ENCODE assay signal across 26 mouse cellular contexts in the genomic region with DNA sequence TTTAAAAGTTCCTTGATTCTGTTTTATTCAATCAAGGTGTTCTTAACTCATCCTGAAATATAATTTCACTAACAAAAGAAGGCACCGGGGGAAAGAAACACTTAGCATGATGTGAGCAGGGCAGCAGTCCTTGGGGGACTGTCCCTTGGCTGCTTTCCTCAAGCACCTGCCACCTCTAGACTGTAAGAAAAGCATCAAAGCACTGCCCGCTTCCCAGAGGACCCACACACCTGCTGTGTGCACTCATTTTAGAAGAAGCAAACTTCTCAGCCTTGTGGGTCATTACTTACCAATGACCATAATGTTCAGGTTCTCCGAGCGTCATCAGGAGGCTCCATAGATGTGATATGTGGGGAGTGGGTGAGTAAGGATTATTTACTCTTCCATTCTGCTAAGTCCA.
"Had no signal": no experiment of that assay in that cellular context is flagged by ENCODE, and none has a peak within 500 bp of the region (broad histone marks: within the 10 kb centered on the region; RNA-seq: fewer than 3 reads in every experiment).

No protein-coding gene starts in this region.

- H3K4me3 ChIP-seq: heart, embryonic 10.5 days; heart, embryonic 12.5 days; hindbrain, embryonic 13.5 days; hindbrain, embryonic 15.5 days; kidney, embryonic 15.5 days; left cerebral cortex, adult 2 months; limb, embryonic 13.5 days; limb, embryonic 15.5 days; liver, embryonic 12.5 days had no signal

- DNase-seq: gastrocnemius, postnatal 14 days; gastrocnemius, postnatal 36 days; heart, adult 18-20 months; heart, postnatal 10 days; heart, postnatal 36 days; kidney, adult 11 months; kidney, adult 2 months; kidney, adult 9 months; kidney, postnatal 14 days; kidney, postnatal 36 days; layer of hippocampus, adult 9-11 months; layer of hippocampus, postnatal 36 days; left cerebral cortex, postnatal 4 days had no signal

- H3K9ac ChIP-seq: heart, embryonic 12.5 days; hindbrain, embryonic 13.5 days; hindbrain, embryonic 15.5 days; kidney, embryonic 15.5 days; limb, embryonic 13.5 days; limb, embryonic 15.5 days; liver, embryonic 12.5 days; liver, embryonic 14.5 days had no signal

- H3K36me3 ChIP-seq: heart, embryonic 10.5 days; heart, embryonic 12.5 days; hindbrain, embryonic 13.5 days; hindbrain, embryonic 15.5 days; kidney, embryonic 15.5 days; limb, embryonic 13.5 days; limb, embryonic 15.5 days; liver, embryonic 12.5 days had no signal

- H3K27ac ChIP-seq: heart, embryonic 10.5 days; hindbrain, embryonic 13.5 days; hindbrain, embryonic 15.5 days; hindbrain, postnatal 0 days; kidney, embryonic 15.5 days; kidney, postnatal 0 days; left cerebral cortex, adult 2 months; limb, embryonic 13.5 days; limb, embryonic 15.5 days; liver, embryonic 12.5 days; liver, embryonic 14.5 days had no signal

- ATAC-seq: hindbrain, postnatal 0 days; intestine, embryonic 16.5 days; liver, embryonic 12.5 days had no signal

- H3K27me3 ChIP-seq: heart, embryonic 12.5 days; hindbrain, embryonic 13.5 days; hindbrain, embryonic 15.5 days; kidney, embryonic 15.5 days; limb, embryonic 13.5 days; limb, embryonic 15.5 days; liver, embryonic 12.5 days had no signal

- H3K9me3 ChIP-seq: heart, embryonic 10.5 days; heart, embryonic 12.5 days; hindbrain, embryonic 13.5 days; hindbrain, embryonic 15.5 days; kidney, embryonic 15.5 days; limb, embryonic 13.5 days; limb, embryonic 15.5 days; liver, embryonic 12.5 days had no signal

- H3K4me2 ChIP-seq: heart, embryonic 12.5 days; hindbrain, embryonic 13.5 days; hindbrain, embryonic 15.5 days; kidney, embryonic 15.5 days; limb, embryonic 13.5 days; limb, embryonic 15.5 days; liver, embryonic 12.5 days had no signal

- H3K4me1 ChIP-seq: heart, embryonic 10.5 days; heart, embryonic 12.5 days; hindbrain, embryonic 13.5 days; hindbrain, embryonic 15.5 days; kidney, embryonic 15.5 days; limb, embryonic 13.5 days; limb, embryonic 15.5 days; liver, embryonic 12.5 days had no signal
